Mouse (Mus musculus) forebrain, embryonic 12.5 days (tissue): ENCODE results near the gene Nppc. TPM values are rescaled to one million over a fixed set of nuclear protein-coding genes. Genes with fewer than 3 reads are reported as not detected.

Experiments
- microRNA-seq: library from miRNA; unstranded; fragments of <30 nt; microRNA quantifications from one replicate; pipeline ENCODE4, GENCODE M21; 2017
- polyA plus RNA-seq: library from polyadenylated mRNA; unstranded; fragments of >200 nt; fragmentation: Nextera tagmentation; extraction: Ambion mirVana; gene quantifications from 2 replicates; pipeline ENCODE4 v1.2.1, GENCODE M21; 2016

Nppc gene
- polyA plus RNA-seq, 1 experiment from 2014 or later, result 1.6 TPM

Small RNA genes within 50 kb of the gene (microRNA-seq; reads per million reads assigned to microRNA genes)
- not detected for gene Gm22955

Other genes starting within 250 kb of the Nppc start
- gene Nmur1, start 244.3 kb downstream of the Nppc start, polyA plus RNA-seq, result not detected in 2 replicates
- gene Tex44, start 244.2 kb downstream of the Nppc start, polyA plus RNA-seq, result not detected in 2 replicates
- 3,257 and 3,328 TPM in 2 replicates for gene Ptma, start 143.8 kb downstream of the Nppc start, polyA plus RNA-seq
- 91.7 TPM in 2 replicates for gene Pde6d, start 87.9 kb downstream of the Nppc start, polyA plus RNA-seq
- gene Cops7b, start 87.7 kb downstream of the Nppc start, polyA plus RNA-seq, result 59.9 and 64.6 TPM in 2 replicates
- 40.7 and 41.7 TPM in 2 replicates for gene Dis3l2, start 33.2 kb upstream of the Nppc start, polyA plus RNA-seq